Mouse (Mus musculus): ENCODE results near the gene Prr22.

GRCm38 (mm10) chr17:56727659-56728058 lies 42.4 kb upstream of the Prr22 start:
- no peak for TF ChIP-seq GATA1 (IDR thresholded peaks at IDR 0.05; ENCODE audit: borderline replicate concordance, low read length)
- TF ChIP-seq FLI1 (IDR thresholded peaks at IDR 0.05; ENCODE audit: low read length): no peak
